Mouse (Mus musculus) liver, adult 2 months (tissue): ENCODE results near the gene Cap2. TPM values are rescaled to one million over a fixed set of nuclear protein-coding genes. Genes with fewer than 3 reads are reported as not detected.

Experiments
- DNase-seq: peaks from one replicate; pipeline ENCODE4 v3.0.0-alpha.2; 2011; ENCODE audit warnings: low read depth, low spot score; ENCODE audit errors: extremely low read depth
- H3K27ac ChIP-seq: fragments of 200-500 bp; replicated peaks from 2 replicates; pipeline ENCODE4 v1.5.1; 2012; ENCODE audit warnings: low read depth, mild to moderate bottlenecking, control low read depth, inconsistent platforms, low read length; ENCODE audit not compliant: insufficient read depth
- H3K27me3 ChIP-seq: fragments of 200-500 bp; 2 replicates; pipeline ENCODE4 v1.6.1; 2012; ENCODE audit warnings: mild to moderate bottlenecking, moderate library complexity, low read length, inconsistent platforms; ENCODE audit not compliant: control insufficient read depth, insufficient read depth
- H3K36me3 ChIP-seq: fragments of 200-500 bp; 2 replicates; pipeline ENCODE4 v1.6.1; 2012; ENCODE audit warnings: low read length, inconsistent platforms; ENCODE audit not compliant: control insufficient read depth, insufficient read depth
- H3K4me1 ChIP-seq: fragments of 200-500 bp; 2 replicates; pipeline ENCODE4 v1.6.1; 2011; ENCODE audit warnings: low read length; ENCODE audit not compliant: control insufficient read depth, insufficient read depth
- H3K4me3 ChIP-seq: fragments of 200-500 bp; 2 replicates; pipeline ENCODE4 v1.5.1; 2011; ENCODE audit warnings: low read depth, mild to moderate bottlenecking, control low read depth, low read length, moderate library complexity; ENCODE audit not compliant: insufficient read depth
- H3K79me2 ChIP-seq: fragments of 200-500 bp; 2 replicates; pipeline ENCODE4 v1.6.1; 2012; ENCODE audit warnings: inconsistent platforms, mild to moderate bottlenecking, low read length, moderate library complexity; ENCODE audit not compliant: control insufficient read depth, insufficient read depth
- H3K9ac ChIP-seq: fragments of 200-500 bp; 2 replicates; pipeline ENCODE4 v1.6.1; 2012; ENCODE audit warnings: low read depth, mild to moderate bottlenecking, control low read depth, inconsistent platforms, low read length
- CTCF ChIP-seq: fragments of 200-500 bp; IDR thresholded peaks from 2 replicates; pipeline ENCODE4 v1.5.1; 2011; ENCODE audit warnings: low read depth, low read length, control low read depth
- POLR2A ChIP-seq: fragments of 200-500 bp; IDR thresholded peaks from 2 replicates; pipeline ENCODE4 v1.6.1; 2011; ENCODE audit warnings: low read length, control low read depth; ENCODE audit not compliant: insufficient read depth; ENCODE audit errors: extremely low read depth
- WGBS: fragments of 180-500 bp; shearing (Covaris S2); methylation state at CpG from one replicate; pipeline ENCODE4 v1.1.7; 2018; 5-methylcytosine and 5-hydroxymethylcytosine counted together
- polyA plus RNA-seq: library from polyadenylated mRNA; depleted of rRNA; stranded (reverse); fragments of >200 nt; gene quantifications from 2 replicates; pipeline ENCODE4 v1.2.3, GENCODE M21; 2012
- total RNA-seq: library from RNA; depleted of rRNA; stranded (reverse); fragments of >200 nt; gene quantifications from 2 replicates; pipeline ENCODE4 v1.2.3, GENCODE M21; 2014

The Cap2 gene
- total and polyA plus RNA-seq, 2 experiments: 0.09 TPM; not detected in 1

GRCm38 (mm10) chr13:46526645-46527044, 25.0 kb downstream of the Cap2 start:
- no peaks in the 10 kb centered on the region for H3K36me3 ChIP-seq
- no peak overlapping the region for H3K9ac ChIP-seq
- no peaks in the 10 kb centered on the region for H3K79me2 ChIP-seq
- no peaks in the 10 kb centered on the region for H3K4me1 ChIP-seq
- DNase-seq: no peak
- WGBS: 75% methylated on average over 3 of the region's 3 CpGs
- TF ChIP-seq CTCF (no peak), POLR2A (no peak)
- H3K27ac ChIP-seq: no peak overlapping the region
- no peak overlapping the region for H3K4me3 ChIP-seq
- H3K27me3 ChIP-seq: no peaks in the 10 kb centered on the region

- H3K4me1 ChIP-seq: no peaks in the 10 kb centered on the region
Measured at GRCm38 (mm10) chr13:46527340-46527739, 25.7 kb downstream of the Cap2 start.

GRCm38 (mm10) chr13:46529037-46529436, 27.4 kb downstream of the Cap2 start:
- DNase-seq: no peak
- WGBS: 87% methylated on average over 10 of the region's 10 CpGs
- Histone ChIP-seq H3K79me2 (no peaks in the 10 kb centered on the region), H3K4me1 (no peaks in the 10 kb centered on the region), H3K27ac (no peak overlapping the region), H3K27me3 (no peaks in the 10 kb centered on the region), H3K4me3 (no peak overlapping the region), H3K9ac (no peak overlapping the region), H3K36me3 (no peaks in the 10 kb centered on the region)
- TF ChIP-seq POLR2A (no peak), CTCF (no peak)

More at GRCm38 (mm10) chr13:46527340-46527739, 25.7 kb downstream of the Cap2 start:
- no peaks in the 10 kb centered on the region for H3K27me3 ChIP-seq
- no peak for TF ChIP-seq POLR2A
- no peak for TF ChIP-seq CTCF
- H3K27ac ChIP-seq: no peak overlapping the region
- no peaks in the 10 kb centered on the region for H3K79me2 ChIP-seq
- H3K36me3 ChIP-seq: no peaks in the 10 kb centered on the region
- no peak overlapping the region for H3K4me3 ChIP-seq
- no peak for DNase-seq
- no peak overlapping the region for H3K9ac ChIP-seq
- WGBS: 88% methylated on average over 5 of the region's 5 CpGs

DNA sequence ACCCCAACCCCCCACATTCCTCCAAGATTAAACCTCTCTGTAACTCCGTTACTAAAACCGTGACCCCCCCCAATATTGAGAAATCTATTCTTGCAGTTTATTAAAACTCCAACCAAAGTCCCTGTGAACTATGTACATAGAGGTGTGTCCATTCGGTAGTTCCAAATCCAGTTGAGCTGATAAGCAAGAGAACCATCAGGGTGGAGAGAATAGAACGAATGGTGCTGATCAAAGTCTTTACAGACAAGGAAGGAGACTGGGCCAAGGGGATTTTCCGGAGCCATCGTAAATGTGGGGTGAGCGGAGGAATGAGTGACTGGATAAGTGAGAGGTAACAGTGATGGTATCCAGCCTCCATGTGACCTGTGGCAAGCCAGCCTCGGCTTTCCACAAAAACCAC, 28.9 kb downstream of the Cap2 start:
- Histone ChIP-seq H3K36me3 (no peaks in the 10 kb centered on the region), H3K79me2 (no peaks in the 10 kb centered on the region), H3K9ac (no peak overlapping the region), H3K27ac (no peak overlapping the region), H3K4me3 (no peak overlapping the region), H3K27me3 (no peaks in the 10 kb centered on the region), H3K4me1 (no peaks in the 10 kb centered on the region)
- TF ChIP-seq POLR2A (no peak), CTCF (no peak)
- WGBS: 52% methylated on average over 8 of the region's 8 CpGs
- DNase-seq: no peak

DNA sequence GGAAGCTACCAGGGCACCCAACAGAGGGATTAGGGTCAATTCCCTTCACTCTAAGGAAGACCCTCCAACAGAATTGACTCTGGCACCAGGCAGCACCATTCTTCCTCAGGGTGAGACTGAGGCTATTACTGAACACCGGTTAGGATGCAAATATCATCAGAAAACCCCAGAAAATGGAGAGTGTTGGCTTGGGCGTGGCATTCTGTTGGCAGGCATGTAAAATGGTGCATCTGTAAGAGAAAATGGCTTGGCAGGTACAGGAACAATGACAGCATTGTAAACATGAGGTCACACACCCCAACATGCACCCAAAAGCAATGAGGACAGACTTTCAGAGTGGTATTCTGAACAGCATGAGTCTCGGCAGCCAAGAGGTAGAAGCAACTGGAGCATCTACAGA, 30.0 kb downstream of the Cap2 start:
- no peak for DNase-seq
- TF ChIP-seq CTCF: no peak
- Histone ChIP-seq H3K79me2 (no peaks in the 10 kb centered on the region), H3K4me1 (no peaks in the 10 kb centered on the region), H3K27me3 (no peaks in the 10 kb centered on the region), H3K27ac (no peak overlapping the region), H3K9ac (no peak overlapping the region), H3K36me3 (no peaks in the 10 kb centered on the region), H3K4me3 (no peak overlapping the region)
- 92% methylated on average over 3 of the region's 3 CpGs for WGBS

GRCm38 (mm10) chr13:46532276-46532675, 30.6 kb downstream of the Cap2 start:
- no peak for DNase-seq
- Histone ChIP-seq H3K27ac (no peak overlapping the region), H3K4me1 (no peaks in the 10 kb centered on the region), H3K79me2 (no peaks in the 10 kb centered on the region), H3K4me3 (no peak overlapping the region), H3K27me3 (no peaks in the 10 kb centered on the region), H3K36me3 (no peaks in the 10 kb centered on the region), H3K9ac (no peak overlapping the region)
- WGBS: 92% methylated on average over 7 of the region's 7 CpGs
- no peak for TF ChIP-seq CTCF
- TF ChIP-seq POLR2A: no peak
